Mouse (Mus musculus): ENCODE measurements around the gene Map3k6. TPM values are rescaled to one million over a fixed set of nuclear protein-coding genes. Genes with fewer than 3 reads are reported as not detected.

The Map3k6 gene
- total RNA-seq, 2 experiments from 2014 or later = 4.7 to 5.3 TPM

GRCm38 (mm10) chr4:133269596-133269995, 29.0 kb downstream of the Map3k6 start:
- no peak for DNase-seq (ENCODE audit: low spot score in 2 of 2)
- intact Hi-C loops (cut with DNase I) = no loop called here

- DNase-seq (ENCODE audit: low spot score in 2 of 2) = no peak
- intact Hi-C loops (cut with DNase I) = no loop called here
These were observed 30.3 kb downstream of the Map3k6 start for GRCm38 (mm10) chr4:133270929-133271328.

- DNase-seq (ENCODE audit: low spot score in 2 of 2) = peak; percentile 95 to 98
- intact Hi-C loops (cut with DNase I) = loop anchor here (2.0 kb wide), 2 partner anchors 21 to 37 kb away; partner anchors contain the start of gene Map3k6
These were observed 36.7 kb downstream of the Map3k6 start, which contains the start of gene Tmem222 for GRCm38 (mm10) chr4:133277104-133278026. Gene Tmem222 (minus strand): TSS chr4:133277792.

GRCm38 (mm10) chr4:133278067-133278466, 37.4 kb downstream of the Map3k6 start:
- no peak for DNase-seq (ENCODE audit: low spot score in 2 of 2)
- intact Hi-C loops (cut with DNase I) = no loop called here

- intact Hi-C loops (cut with DNase I) = no loop called here
- peak in 1 of 2 experiments; percentile 67 for DNase-seq (ENCODE audit: low spot score in 2 of 2)
These were observed 37.9 kb downstream of the Map3k6 start for GRCm38 (mm10) chr4:133278482-133278881.

- intact Hi-C loops (cut with DNase I) = no loop called here
- DNase-seq (ENCODE audit: low spot score in 2 of 2) = no peak
These were observed 40.9 kb downstream of the Map3k6 start for GRCm38 (mm10) chr4:133281513-133281912.

GRCm38 (mm10) chr4:133281951-133282481, 41.4 kb downstream of the Map3k6 start:
- intact Hi-C loops (cut with DNase I) = no loop called here
- DNase-seq (ENCODE audit: low spot score in 2 of 2) = peak in 1 of 2 experiments; percentile 50

- intact Hi-C loops (cut with DNase I) = no loop called here
- DNase-seq (ENCODE audit: low spot score in 2 of 2) = no peak
These were observed 42.0 kb downstream of the Map3k6 start for GRCm38 (mm10) chr4:133282656-133283055.

- intact Hi-C loops (cut with DNase I) = no loop called here
- DNase-seq (ENCODE audit: low spot score in 2 of 2) = no peak
These were observed 44.7 kb downstream of the Map3k6 start for GRCm38 (mm10) chr4:133285299-133285698.

- intact Hi-C loops (cut with DNase I) = no loop called here
- DNase-seq (ENCODE audit: low spot score in 2 of 2) = no peak
These were observed 45.3 kb downstream of the Map3k6 start for GRCm38 (mm10) chr4:133285950-133286349.

- intact Hi-C loops (cut with DNase I) = no loop called here
- DNase-seq (ENCODE audit: low spot score in 2 of 2) = no peak
These were observed 46.0 kb downstream of the Map3k6 start for GRCm38 (mm10) chr4:133286476-133287077.

- intact Hi-C loops (cut with DNase I) = no loop called here
These were observed 50.6 kb downstream of the Map3k6 start for GRCm38 (mm10) chr4:133291255-133291654.

GRCm38 (mm10) chr4:133292405-133292804, 51.8 kb downstream of the Map3k6 start:
- intact Hi-C loops (cut with DNase I) = no loop called here
- DNase-seq (ENCODE audit: low spot score in 2 of 2) = no peak

More at GRCm38 (mm10) chr4:133291255-133291654, 50.6 kb downstream of the Map3k6 start:
- DNase-seq (ENCODE audit: low spot score in 2 of 2) = no peak

GRCm38 (mm10) chr4:133292901-133293843, 52.6 kb downstream of the Map3k6 start:
- DNase-seq (ENCODE audit: low spot score in 2 of 2) = no peak
- intact Hi-C loops (cut with DNase I) = no loop called here

GRCm38 (mm10) chr4:133294084-133294483, 53.5 kb downstream of the Map3k6 start:
- no peak for DNase-seq (ENCODE audit: low spot score in 2 of 2)
- intact Hi-C loops (cut with DNase I) = no loop called here

- no peak for DNase-seq (ENCODE audit: low spot score in 2 of 2)
- intact Hi-C loops (cut with DNase I) = loop anchor here (1.0 to 5.0 kb wide), 3 partner anchors 65 to 240 kb away; no protein-coding TSS in a partner anchor
These were observed 56.7 kb downstream of the Map3k6 start for GRCm38 (mm10) chr4:133297360-133297759.

GRCm38 (mm10) chr4:133297801-133298238, 57.2 kb downstream of the Map3k6 start:
- DNase-seq (ENCODE audit: low spot score in 2 of 2) = peak; percentile 87 to 92
- intact Hi-C loops (cut with DNase I) = loop anchor here (1.0 to 5.0 kb wide), 4 partner anchors 21 to 241 kb away; partner anchors contain the start of gene Tmem222

GRCm38 (mm10) chr4:133298516-133299365, 58.1 kb downstream of the Map3k6 start:
- intact Hi-C loops (cut with DNase I) = loop anchor here (1.0 to 5.0 kb wide), 4 partner anchors 22 to 287 kb away; partner anchors contain the start of genes Ahdc1 and Tmem222

More at GRCm38 (mm10) chr4:133298516-133299365, 58.1 kb downstream of the Map3k6 start:
- DNase-seq (ENCODE audit: low spot score in 2 of 2) = peak; percentile 78 to 96
